Mouse (Mus musculus) limb, embryonic 14.5 days (tissue): ENCODE results near the gene Tmem9b. TPM values are rescaled to one million over a fixed set of nuclear protein-coding genes. Genes with fewer than 3 reads are reported as not detected.

Experiments
- ATAC-seq: fragments of 200-750 bp; cut with Nextera tagmentation; 2 replicates; pipeline ENCODE4 v1.8.0; 2017; ENCODE audit warnings: low read depth, moderate number of reproducible peaks, moderate TSS enrichment; ENCODE audit not compliant: low FRiP score
- DNase-seq: peaks from one replicate; pipeline ENCODE4 v3.0.0-alpha.2; 2015; ENCODE audit warnings: low spot score
- H3K27ac ChIP-seq: fragments of 300-500 bp; sonication (generic); replicated peaks from 2 replicates; pipeline ENCODE4 v1.5.1; 2014; ENCODE audit warnings: low read depth, mild to moderate bottlenecking, low read length, moderate library complexity, mixed read lengths
- H3K27me3 ChIP-seq: fragments of 300-500 bp; sonication (generic); 2 replicates; pipeline ENCODE4 v1.6.1; 2014; ENCODE audit warnings: low read length, mixed read lengths; ENCODE audit not compliant: control insufficient read depth, insufficient read depth
- H3K36me3 ChIP-seq: fragments of 300-500 bp; sonication (generic); 2 replicates; pipeline ENCODE4 v1.6.1; 2014; ENCODE audit warnings: mild to moderate bottlenecking, low read length, moderate library complexity, mixed read lengths; ENCODE audit not compliant: control insufficient read depth, insufficient read depth
- H3K4me1 ChIP-seq: fragments of 300-500 bp; sonication (generic); 2 replicates; pipeline ENCODE4 v1.6.1; 2014; ENCODE audit warnings: antibody characterized with exemption, low read length, mixed read lengths; ENCODE audit not compliant: control insufficient read depth, insufficient read depth
- H3K4me2 ChIP-seq: fragments of 300-500 bp; sonication (generic); replicated peaks from 2 replicates; pipeline ENCODE4 v1.6.1; 2014; ENCODE audit warnings: low read depth, mild to moderate bottlenecking, low read length, moderate library complexity; ENCODE audit not compliant: severe bottlenecking
- H3K4me3 ChIP-seq: fragments of 300-500 bp; sonication (generic); replicated peaks from 2 replicates; pipeline ENCODE4 v1.5.1; 2014; ENCODE audit warnings: low read length
- H3K9ac ChIP-seq: fragments of 300-500 bp; sonication (generic); 2 replicates; pipeline ENCODE4 v1.6.1; 2014; ENCODE audit warnings: mild to moderate bottlenecking, low read depth, low read length, moderate library complexity; ENCODE audit not compliant: severe bottlenecking
- H3K9me3 ChIP-seq: fragments of 300-500 bp; sonication (generic); 2 replicates; pipeline ENCODE4 v1.6.1; 2016; ENCODE audit warnings: low read length; ENCODE audit not compliant: control insufficient read depth
- POLR2A ChIP-seq: fragments of 200-500 bp; IDR thresholded peaks from 2 replicates; pipeline ENCODE4 v1.8.0; 2012; ENCODE audit warnings: inconsistent platforms, mild to moderate bottlenecking, moderate library complexity, borderline replicate concordance; ENCODE audit not compliant: insufficient read depth, insufficient read length; ENCODE audit errors: extremely low read depth
- WGBS: fragments of 180-500 bp; shearing (Covaris S2); extraction: QIAGEN DNeasy Blood & Tissue Kit; methylation state at CpG from one replicate; pipeline ENCODE4 v1.1.7; 2014; 5-methylcytosine and 5-hydroxymethylcytosine counted together
- polyA plus RNA-seq, 2 experiments: library from polyadenylated mRNA; depleted of rRNA in 1 of 2; stranded (reverse) in 1 of 2; unstranded in 1 of 2; fragments of >200 nt; fragmentation: Nextera tagmentation in 1 of 2; extraction: Ambion mirVana in 1 of 2; gene quantifications; 2 replicates each; pipeline versions ENCODE4 v1.2.1 to v1.2.3; 2012 to 2014

Gene Tmem9b
- polyA plus RNA-seq, 2 experiments: 38.2 to 69.2 TPM

- Histone ChIP-seq H3K4me2 (no peak overlapping the region), H3K9me3 (no peaks in the 10 kb centered on the region), H3K27ac (no peak overlapping the region), H3K27me3 (no peaks in the 10 kb centered on the region), H3K36me3 (no peaks in the 10 kb centered on the region), H3K4me3 (no peak overlapping the region), H3K9ac (no peak overlapping the region), H3K4me1 (peaks cover 4% of the 10 kb centered on the region; the same call in 1 of the 2 replicates)
- WGBS: 89% methylated on average over 3 of the region's 3 CpGs
- ATAC-seq (no peak), DNase-seq (no peak)
- TF ChIP-seq POLR2A: no peak
Measured at GRCm38 (mm10) chr7:109756291-109756690, 3.6 kb upstream of the Tmem9b start.

- H3K27me3 ChIP-seq: no peaks in the 10 kb centered on the region
- H3K36me3 ChIP-seq: no peaks in the 10 kb centered on the region
- no peak overlapping the region for H3K9ac ChIP-seq
- no peak overlapping the region for H3K4me3 ChIP-seq
- 84% methylated on average over 8 of the region's 8 CpGs for WGBS
- TF ChIP-seq POLR2A: no peak
- ATAC-seq (no peak), DNase-seq (no peak)
- no peak overlapping the region for H3K4me2 ChIP-seq
- H3K4me1 ChIP-seq: peaks cover 4% of the 10 kb centered on the region; the same call in 1 of the 2 replicates
- H3K27ac ChIP-seq: no peak overlapping the region
- no peaks in the 10 kb centered on the region for H3K9me3 ChIP-seq
Measured at GRCm38 (mm10) chr7:109754034-109754433, 1.4 kb upstream of the Tmem9b start.

- peak overlapping the region; percentile 86 for H3K27ac ChIP-seq
- WGBS: 5% methylated on average over 13 of the region's 13 CpGs
Measured at GRCm38 (mm10) chr7:109751427-109752007, 1.2 kb downstream of the Tmem9b start.

GRCm38 (mm10) chr7:109747747-109748146 lies 4.9 kb downstream of the Tmem9b start:
- Histone ChIP-seq H3K4me1 (peaks cover under 1% of the 10 kb centered on the region; the same call in 1 of the 2 replicates), H3K4me3 (no peak overlapping the region), H3K4me2 (no peak overlapping the region), H3K36me3 (peaks cover 15% of the 10 kb centered on the region), H3K27me3 (no peaks in the 10 kb centered on the region), H3K9me3 (no peaks in the 10 kb centered on the region), H3K27ac (no peak overlapping the region), H3K9ac (no peak overlapping the region)
- DNase-seq (no peak), ATAC-seq (no peak)
- no peak for TF ChIP-seq POLR2A
- 29% methylated on average over 1 of the region's 1 CpGs for WGBS

More at GRCm38 (mm10) chr7:109751427-109752007, 1.2 kb downstream of the Tmem9b start:
- no peaks in the 10 kb centered on the region for H3K36me3 ChIP-seq
- peak overlapping the region; percentile 86 for H3K4me2 ChIP-seq
- ATAC-seq: no peak; the same call in 1 of the 2 replicates
- H3K27me3 ChIP-seq: no peaks in the 10 kb centered on the region
- H3K4me1 ChIP-seq: peaks cover 4% of the 10 kb centered on the region; the same call in 1 of the 2 replicates
- H3K9me3 ChIP-seq: no peaks in the 10 kb centered on the region
- H3K9ac ChIP-seq: peak overlapping the region; percentile 86
- TF ChIP-seq POLR2A: no peak
- peak overlapping the region; percentile 95 for H3K4me3 ChIP-seq
- DNase-seq: no peak

- 84% methylated on average over 4 of the region's 4 CpGs for WGBS
- Histone ChIP-seq H3K9ac (no peak overlapping the region), H3K27me3 (no peaks in the 10 kb centered on the region), H3K4me3 (no peak overlapping the region), H3K4me2 (no peak overlapping the region), H3K36me3 (peaks cover 27% of the 10 kb centered on the region), H3K27ac (no peak overlapping the region), H3K4me1 (no peaks in the 10 kb centered on the region), H3K9me3 (no peaks in the 10 kb centered on the region)
- no peak for TF ChIP-seq POLR2A
- DNase-seq (no peak), ATAC-seq (no peak)
Measured at GRCm38 (mm10) chr7:109741703-109742102, 11.0 kb downstream of the Tmem9b start.

GRCm38 (mm10) chr7:109741060-109741459 lies 11.6 kb downstream of the Tmem9b start:
- WGBS: 89% methylated on average over 1 of the region's 1 CpGs
- no peaks in the 10 kb centered on the region for H3K4me1 ChIP-seq
- no peak overlapping the region for H3K4me2 ChIP-seq
- H3K9ac ChIP-seq: no peak overlapping the region
- H3K36me3 ChIP-seq: peaks cover 33% of the 10 kb centered on the region
- H3K27me3 ChIP-seq: no peaks in the 10 kb centered on the region
- TF ChIP-seq POLR2A: no peak
- H3K27ac ChIP-seq: no peak overlapping the region
- DNase-seq: no peak
- no peak overlapping the region for H3K4me3 ChIP-seq
- no peaks in the 10 kb centered on the region for H3K9me3 ChIP-seq
- no peak for ATAC-seq
